Mouse (Mus musculus): ENCODE data around the gene Hoxb1. TPM values are rescaled to one million over a fixed set of nuclear protein-coding genes. Genes with fewer than 3 reads are reported as not detected.
A peak's percentile ranks its signal among the peaks of the same experiment; 100 is the strongest.

Gene Hoxb1
- 0.30 TPM in 1 of 2 replicates, not detected in the other for polyA plus RNA-seq (2015; fragmentation: Nextera tagmentation; extraction: Ambion mirVana)

GRCm38 (mm10) chr11:96365441-96366091, at the start of gene Hoxb1:
Gene Hoxb1, plus strand, starts transcription at chr11:96365752.
- peaks cover 18% of the 10 kb centered on the region for H3K27me3 ChIP-seq (replicated peaks)
- H3K9ac ChIP-seq: no peak within 1 kb of the TSS
- no peak within 1 kb of the TSS for H3K27ac ChIP-seq
- no peaks in the 10 kb centered on the region for H3K9me3 ChIP-seq
- no peak for ATAC-seq
- 40% methylated on average over 26 of the region's 26 CpGs for WGBS
- H3K4me3 ChIP-seq (replicated peaks): 0 out of 2 replicates have a peak within 1 kb of the TSS, but pooled peaks have one; percentile 5
- peaks cover 12% of the 10 kb centered on the region for H3K4me1 ChIP-seq (replicated peaks)
- no peaks in the 10 kb centered on the region for H3K36me3 ChIP-seq
- H3K4me2 ChIP-seq (replicated peaks): peak within 1 kb of the TSS; percentile 45

- H3K27ac ChIP-seq: peak overlapping the region; percentile 98
Measured at GRCm38 (mm10) chr11:96316696-96317607, 48.6 kb upstream of the Hoxb1 start.

GRCm38 (mm10) chr11:96317608-96318367, 47.8 kb upstream of the Hoxb1 start, which contains the start of gene Hoxb4:
Gene Hoxb4, plus strand, starts transcription at chr11:96318267.
- Histone ChIP-seq H3K36me3 (no peaks in the 10 kb centered on the region), H3K9ac (peak within 1 kb of the TSS; percentile 83), H3K4me1 (replicated peaks) (peaks cover 21% of the 10 kb centered on the region), H3K9me3 (no peaks in the 10 kb centered on the region), H3K27ac (peak within 1 kb of the TSS; percentile 98), H3K27me3 (replicated peaks) (peaks cover 3% of the 10 kb centered on the region), H3K4me2 (replicated peaks) (peak within 1 kb of the TSS; percentile 81), H3K4me3 (replicated peaks) (peak within 1 kb of the TSS; percentile 64)
- 9% methylated on average over 28 of the region's 28 CpGs for WGBS
- ATAC-seq: peak; percentile 3; the same call in 1 of the 2 replicates

More at GRCm38 (mm10) chr11:96316696-96317607, 48.6 kb upstream of the Hoxb1 start:
- H3K27me3 ChIP-seq (replicated peaks): peaks cover 3% of the 10 kb centered on the region
- 16% methylated on average over 18 of the region's 18 CpGs for WGBS
- peak overlapping the region; percentile 39 for H3K4me3 ChIP-seq (replicated peaks)
- H3K4me2 ChIP-seq (replicated peaks): peak overlapping the region; percentile 81
- ATAC-seq: no peak
- peak overlapping the region; percentile 23; the same call in 1 of the 2 replicates for H3K9ac ChIP-seq
- H3K36me3 ChIP-seq: no peaks in the 10 kb centered on the region
- no peaks in the 10 kb centered on the region for H3K9me3 ChIP-seq
- H3K4me1 ChIP-seq (replicated peaks): peaks cover 27% of the 10 kb centered on the region

- H3K27ac ChIP-seq: peak overlapping the region; percentile 98
- H3K27me3 ChIP-seq (replicated peaks): peaks cover 3% of the 10 kb centered on the region
- no peaks in the 10 kb centered on the region for H3K36me3 ChIP-seq
- H3K4me3 ChIP-seq (replicated peaks): peak overlapping the region; percentile 64
- peak overlapping the region; percentile 83 for H3K9ac ChIP-seq
- ATAC-seq: peak; percentile 77
- H3K4me1 ChIP-seq (replicated peaks): peaks cover 20% of the 10 kb centered on the region
- no peaks in the 10 kb centered on the region for H3K9me3 ChIP-seq
- H3K4me2 ChIP-seq (replicated peaks): peak overlapping the region; percentile 81
- WGBS: 0% methylated on average over 43 of the region's 45 CpGs
Measured at GRCm38 (mm10) chr11:96318368-96319070, 47.0 kb upstream of the Hoxb1 start.

GRCm38 (mm10) chr11:96319071-96319902, 46.3 kb upstream of the Hoxb1 start:
- H3K4me1 ChIP-seq (replicated peaks): peaks cover 19% of the 10 kb centered on the region
- WGBS: 1% methylated on average over 34 of the region's 34 CpGs

GRCm38 (mm10) chr11:96319910-96320309, 45.6 kb upstream of the Hoxb1 start:
- peak; percentile 5; the same call in 1 of the 2 replicates for ATAC-seq
- peak overlapping the region; percentile 64 for H3K4me3 ChIP-seq (replicated peaks)
- peaks cover 4% of the 10 kb centered on the region for H3K27me3 ChIP-seq (replicated peaks)
- no peaks in the 10 kb centered on the region for H3K9me3 ChIP-seq
- peak overlapping the region; percentile 81 for H3K4me2 ChIP-seq (replicated peaks)
- H3K36me3 ChIP-seq: no peaks in the 10 kb centered on the region
- peak overlapping the region; percentile 98 for H3K27ac ChIP-seq
- peak overlapping the region; percentile 83 for H3K9ac ChIP-seq
- WGBS: under 1% methylated on average over 29 of the region's 29 CpGs
- H3K4me1 ChIP-seq (replicated peaks): peaks cover 19% of the 10 kb centered on the region

More at GRCm38 (mm10) chr11:96319071-96319902, 46.3 kb upstream of the Hoxb1 start:
- Histone ChIP-seq H3K4me2 (replicated peaks) (peak overlapping the region; percentile 81), H3K4me3 (replicated peaks) (peak overlapping the region; percentile 64), H3K9ac (peak overlapping the region; percentile 83), H3K27me3 (replicated peaks) (peaks cover 6% of the 10 kb centered on the region), H3K36me3 (no peaks in the 10 kb centered on the region), H3K27ac (peak overlapping the region; percentile 98), H3K9me3 (no peaks in the 10 kb centered on the region)
- ATAC-seq: peak; percentile 57

- H3K27me3 ChIP-seq (replicated peaks): peaks cover 2% of the 10 kb centered on the region; the same call in 1 of the 2 replicates
Measured at GRCm38 (mm10) chr11:96320688-96321087, 44.9 kb upstream of the Hoxb1 start.

GRCm38 (mm10) chr11:96321846-96322245, 43.7 kb upstream of the Hoxb1 start:
- Histone ChIP-seq H3K9ac (peak overlapping the region; percentile 49), H3K36me3 (no peaks in the 10 kb centered on the region), H3K27me3 (replicated peaks) (0 out of 2 replicates have a peak, but pooled peaks cover 2% of the 10 kb centered on the region), H3K4me3 (replicated peaks) (no peak overlapping the region; the same call in 1 of the 2 replicates), H3K4me1 (replicated peaks) (peaks cover 11% of the 10 kb centered on the region; the same call in 1 of the 2 replicates), H3K9me3 (no peaks in the 10 kb centered on the region), H3K27ac (peak overlapping the region; percentile 89), H3K4me2 (replicated peaks) (peak overlapping the region; percentile 81)
- 20% methylated on average over 5 of the region's 5 CpGs for WGBS
- no peak for ATAC-seq

More at GRCm38 (mm10) chr11:96320688-96321087, 44.9 kb upstream of the Hoxb1 start:
- H3K27ac ChIP-seq: peak overlapping the region; percentile 98
- no peaks in the 10 kb centered on the region for H3K9me3 ChIP-seq
- peak overlapping the region; percentile 83 for H3K9ac ChIP-seq
- H3K4me1 ChIP-seq (replicated peaks): peaks cover 18% of the 10 kb centered on the region
- no peak for ATAC-seq
- peak overlapping the region; percentile 64 for H3K4me3 ChIP-seq (replicated peaks)
- 25% methylated on average over 17 of the region's 17 CpGs for WGBS
- H3K4me2 ChIP-seq (replicated peaks): peak overlapping the region; percentile 81
- no peaks in the 10 kb centered on the region for H3K36me3 ChIP-seq

- no peaks in the 10 kb centered on the region for H3K36me3 ChIP-seq
- H3K27me3 ChIP-seq (replicated peaks): 0 out of 2 replicates have a peak, but pooled peaks cover 2% of the 10 kb centered on the region
- peak overlapping the region; percentile 49 for H3K9ac ChIP-seq
- no peaks in the 10 kb centered on the region for H3K9me3 ChIP-seq
- peaks cover 10% of the 10 kb centered on the region for H3K4me1 ChIP-seq (replicated peaks)
- H3K4me3 ChIP-seq (replicated peaks): peak overlapping the region; percentile 2; the same call in 1 of the 2 replicates
- peak overlapping the region; percentile 89 for H3K27ac ChIP-seq
- H3K4me2 ChIP-seq (replicated peaks): peak overlapping the region; percentile 81
- no peak for ATAC-seq
- 34% methylated on average over 6 of the region's 6 CpGs for WGBS
Measured at GRCm38 (mm10) chr11:96322738-96323137, 42.8 kb upstream of the Hoxb1 start.

- ATAC-seq: no peak
- no peaks in the 10 kb centered on the region for H3K9me3 ChIP-seq
- H3K4me3 ChIP-seq (replicated peaks): peak within 1 kb of the TSS; percentile 20
- H3K4me1 ChIP-seq (replicated peaks): peaks cover 10% of the 10 kb centered on the region
- no peaks in the 10 kb centered on the region for H3K36me3 ChIP-seq
- H3K4me2 ChIP-seq (replicated peaks): peak within 1 kb of the TSS; percentile 81
- WGBS: 26% methylated on average over 10 of the region's 10 CpGs
- 0 out of 2 replicates have a peak, but pooled peaks cover 2% of the 10 kb centered on the region for H3K27me3 ChIP-seq (replicated peaks)
- H3K27ac ChIP-seq: peak within 1 kb of the TSS; percentile 89
- H3K9ac ChIP-seq: peak within 1 kb of the TSS; percentile 49
Measured at GRCm38 (mm10) chr11:96323154-96323553, 42.4 kb upstream of the Hoxb1 start, which contains the start of gene Hoxb3. Gene Hoxb3, plus strand, starts transcription at chr11:96323326.

All from intestine, embryonic 15.5 days (tissue).